Mouse (Mus musculus): ENCODE measurements around the gene Dok4.

DNA sequence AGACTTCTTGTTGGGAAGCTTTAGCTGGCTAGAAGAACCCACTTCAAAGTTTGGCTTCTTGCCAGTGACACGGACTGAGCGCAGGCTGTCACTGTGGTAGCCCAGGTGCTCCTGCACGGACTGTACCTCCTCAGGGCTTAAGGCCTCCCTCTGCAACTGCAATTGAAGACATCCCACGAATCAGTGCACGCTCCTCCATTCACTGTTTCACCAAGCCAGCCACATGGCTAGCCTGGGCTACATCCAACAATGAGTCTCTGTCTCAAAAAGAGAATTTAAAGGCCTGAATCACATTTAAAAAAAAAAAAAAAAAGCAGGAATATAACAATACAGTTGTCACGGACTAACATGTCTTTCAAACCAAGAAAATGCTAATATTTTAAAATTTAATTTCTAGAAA lies 47.8 kb downstream of the Dok4 start:
- TF ChIP-seq CTCF (IDR thresholded peaks at IDR 0.05; ENCODE audit: low read depth, low read length) (no peak), TAL1 (conservative IDR thresholded peaks at IDR 0.05; ENCODE audit: low read depth, low read length) (no peak)
